Mouse (Mus musculus): Measurements from ENCODE around the gene Spag9. TPM values are rescaled to one million over a fixed set of nuclear protein-coding genes. Genes with fewer than 3 reads are reported as not detected.
"Not testable (repeated sequence)": the region's sequence is repeated elsewhere in the genome, so short reads cannot be mapped to it uniquely, and the experiment has no call there.

The Spag9 gene
- polyA plus RNA-seq, 1 experiment from 2014 or later: 19.6 TPM

DNA sequence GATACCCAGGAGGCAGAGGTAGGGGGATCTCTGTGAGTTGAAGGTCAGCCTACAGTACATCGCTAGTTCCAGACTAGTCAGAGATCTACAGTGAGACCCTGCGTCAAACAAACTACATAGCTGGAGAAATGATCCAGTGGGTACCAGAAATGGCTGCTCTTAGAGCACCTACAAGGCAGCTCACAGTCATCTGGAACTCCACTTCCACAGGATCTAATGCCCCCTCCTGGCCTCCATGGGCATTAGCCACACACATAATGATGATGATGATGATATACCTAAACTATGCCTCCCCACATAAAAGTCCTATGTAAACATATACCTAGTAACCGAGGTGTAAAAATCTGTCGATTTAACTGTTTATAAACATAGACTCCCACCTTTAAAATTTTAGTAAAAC is 77.4 kb downstream of the Spag9 start:
- Histone ChIP-seq H3K9me3 (replicated peaks) (no peaks in the 10 kb centered on the region), H3K27ac (no peak overlapping the region), H3K4me1 (no peaks in the 10 kb centered on the region), H3K9ac (no peak overlapping the region), H3K27me3 (replicated peaks) (no peaks in the 10 kb centered on the region), H3K4me3 (no peak overlapping the region), H3K4me2 (no peak overlapping the region), H3K36me3 (peaks cover 33% of the 10 kb centered on the region)
- no peak for ATAC-seq
- WGBS (ENCODE audit: insufficient replicate concordance): 83% methylated on average over 4 of the region's 4 CpGs

DNA sequence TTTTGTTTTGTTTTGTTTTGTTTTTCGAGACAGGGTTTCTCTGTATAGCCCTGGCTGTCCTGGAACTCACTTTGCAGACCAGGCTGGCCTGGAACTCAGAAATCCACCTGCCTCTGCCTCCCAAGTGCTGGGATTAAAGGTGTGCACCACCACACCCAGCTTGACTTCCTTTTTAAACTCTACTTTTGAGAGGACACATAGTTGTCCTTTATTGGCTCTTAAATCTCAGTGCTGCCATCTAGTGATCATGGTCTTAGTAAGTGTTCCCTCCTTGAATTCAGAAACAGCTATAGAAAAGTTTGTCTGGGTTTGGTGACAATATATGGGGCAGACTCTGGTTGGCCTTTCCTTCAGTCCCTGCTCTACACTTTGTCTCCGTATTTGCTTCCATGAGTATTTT is 91.1 kb downstream of the Spag9 start:
- not testable (repeated sequence) for H3K27me3 ChIP-seq (replicated peaks); H3K9ac ChIP-seq; H3K4me1 ChIP-seq; H3K4me3 ChIP-seq; H3K27ac ChIP-seq; H3K9me3 ChIP-seq (replicated peaks); ATAC-seq; H3K4me2 ChIP-seq
- H3K36me3 ChIP-seq: peaks cover 64% of the 10 kb centered on the region
- 58% methylated on average over 2 of the region's 2 CpGs for WGBS (ENCODE audit: insufficient replicate concordance)

DNA sequence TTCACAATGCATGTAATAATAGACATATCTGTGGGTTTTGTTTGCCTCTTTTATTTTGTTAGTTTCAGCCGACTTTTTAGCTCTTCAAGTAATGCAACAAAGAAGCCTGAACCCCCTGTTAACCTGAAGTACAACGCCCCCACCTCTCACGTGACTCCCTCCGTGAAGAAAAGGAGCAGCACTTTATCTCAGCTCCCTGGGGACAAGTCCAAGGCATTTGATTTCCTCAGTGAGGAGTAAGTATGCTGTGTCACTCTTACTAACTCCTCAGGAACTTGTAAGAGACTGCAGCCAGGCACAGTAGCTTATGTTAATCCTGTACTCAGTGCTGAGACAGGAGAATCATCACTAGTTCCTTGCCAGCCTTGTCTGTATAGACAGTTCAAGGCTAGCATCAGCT is 94.6 kb downstream of the Spag9 start:
- H3K9me3 ChIP-seq (replicated peaks): no peaks in the 10 kb centered on the region
- no peak overlapping the region for H3K9ac ChIP-seq
- H3K27me3 ChIP-seq (replicated peaks): no peaks in the 10 kb centered on the region
- ATAC-seq: no peak
- H3K4me1 ChIP-seq: no peaks in the 10 kb centered on the region
- 69% methylated on average over 4 of the region's 4 CpGs for WGBS (ENCODE audit: insufficient replicate concordance)
- no peak overlapping the region for H3K27ac ChIP-seq
- H3K4me2 ChIP-seq: no peak overlapping the region
- H3K4me3 ChIP-seq: no peak overlapping the region
- H3K36me3 ChIP-seq: peaks cover 71% of the 10 kb centered on the region

DNA sequence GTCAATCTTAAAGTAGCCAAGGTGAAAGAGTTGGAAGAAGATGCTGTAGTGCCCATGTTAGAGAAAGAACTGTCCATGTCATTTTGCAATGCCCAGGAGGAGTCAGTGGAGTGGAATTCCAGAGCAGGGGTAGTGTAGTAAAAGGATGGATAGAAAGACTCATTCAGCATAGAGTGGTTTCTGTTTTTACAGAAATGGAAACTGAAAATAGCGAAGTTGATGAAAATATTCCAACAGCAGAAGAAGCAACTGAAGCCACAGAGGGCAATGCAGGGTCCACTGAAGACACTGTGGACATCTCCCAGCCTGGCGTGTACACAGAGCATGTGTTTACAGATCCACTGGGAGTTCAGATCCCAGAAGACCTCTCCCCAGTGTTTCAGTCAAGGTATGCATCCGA is 101.6 kb downstream of the Spag9 start:
- 74% methylated on average over 3 of the region's 3 CpGs for WGBS (ENCODE audit: insufficient replicate concordance)
- peaks cover 64% of the 10 kb centered on the region for H3K36me3 ChIP-seq

DNA sequence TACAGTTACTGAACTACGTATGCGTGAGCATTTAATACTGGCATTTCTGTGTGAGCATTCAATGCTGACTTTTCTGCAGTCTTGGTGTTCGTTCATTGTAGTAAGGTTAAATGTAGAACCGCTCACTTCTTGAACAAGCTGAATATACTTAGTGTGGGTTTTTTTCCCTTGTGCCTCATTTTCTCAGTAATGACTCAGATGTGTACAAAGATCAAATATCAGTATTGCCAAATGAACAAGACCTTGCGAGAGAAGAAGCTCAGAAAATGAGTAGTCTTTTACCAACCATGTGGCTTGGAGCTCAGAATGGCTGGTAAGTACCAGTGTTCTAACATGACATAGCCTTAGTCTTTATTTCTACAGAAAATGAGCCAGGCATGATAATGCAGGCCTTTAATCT is 102.9 kb downstream of the Spag9 start:
- Histone ChIP-seq H3K4me1 (no peaks in the 10 kb centered on the region), H3K36me3 (peaks cover 58% of the 10 kb centered on the region), H3K4me2 (no peak overlapping the region), H3K4me3 (no peak overlapping the region), H3K9me3 (replicated peaks) (no peaks in the 10 kb centered on the region), H3K27ac (no peak overlapping the region), H3K27me3 (replicated peaks) (no peaks in the 10 kb centered on the region), H3K9ac (no peak overlapping the region)
- 91% methylated on average over 5 of the region's 5 CpGs for WGBS (ENCODE audit: insufficient replicate concordance)
- ATAC-seq: no peak

More for the DNA sequence above, 101.6 kb downstream of the Spag9 start:
- no peak overlapping the region for H3K4me3 ChIP-seq
- ATAC-seq: no peak
- H3K4me1 ChIP-seq: no peaks in the 10 kb centered on the region
- no peak overlapping the region for H3K4me2 ChIP-seq
- no peaks in the 10 kb centered on the region for H3K27me3 ChIP-seq (replicated peaks)
- H3K9ac ChIP-seq: no peak overlapping the region
- no peak overlapping the region for H3K27ac ChIP-seq
- no peaks in the 10 kb centered on the region for H3K9me3 ChIP-seq (replicated peaks)

DNA sequence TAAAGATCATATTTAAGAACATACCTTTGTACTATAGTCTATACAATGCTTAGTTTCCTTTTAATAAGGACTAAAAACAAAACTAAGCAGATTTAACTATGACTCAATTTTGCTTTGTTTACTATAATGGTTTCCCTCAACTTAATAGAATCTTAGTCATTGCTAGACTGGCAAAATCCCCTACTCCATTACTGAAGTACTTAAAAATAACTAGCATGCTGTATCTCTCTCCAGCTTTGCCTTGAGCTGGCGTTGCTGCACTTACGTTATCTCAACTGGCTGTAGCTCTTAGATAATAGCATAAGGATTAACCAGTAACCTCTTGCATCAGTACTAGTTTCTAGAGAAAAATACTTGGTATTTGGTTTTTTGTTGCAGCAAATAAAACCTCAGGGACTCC is 117.9 kb downstream of the Spag9 start:
- Histone ChIP-seq H3K27ac (peak overlapping the region; percentile 66; the same call in 1 of the 2 replicates), H3K4me3 (no peak overlapping the region), H3K4me1 (peaks cover 23% of the 10 kb centered on the region), H3K9me3 (replicated peaks) (0 out of 2 replicates have a peak, but pooled peaks cover 2% of the 10 kb centered on the region), H3K27me3 (replicated peaks) (no peaks in the 10 kb centered on the region), H3K9ac (no peak overlapping the region), H3K36me3 (peaks cover 59% of the 10 kb centered on the region), H3K4me2 (peak overlapping the region; percentile 34)
- 29% methylated on average over 2 of the region's 2 CpGs for WGBS (ENCODE audit: insufficient replicate concordance)
- ATAC-seq: peak; percentile 85

DNA sequence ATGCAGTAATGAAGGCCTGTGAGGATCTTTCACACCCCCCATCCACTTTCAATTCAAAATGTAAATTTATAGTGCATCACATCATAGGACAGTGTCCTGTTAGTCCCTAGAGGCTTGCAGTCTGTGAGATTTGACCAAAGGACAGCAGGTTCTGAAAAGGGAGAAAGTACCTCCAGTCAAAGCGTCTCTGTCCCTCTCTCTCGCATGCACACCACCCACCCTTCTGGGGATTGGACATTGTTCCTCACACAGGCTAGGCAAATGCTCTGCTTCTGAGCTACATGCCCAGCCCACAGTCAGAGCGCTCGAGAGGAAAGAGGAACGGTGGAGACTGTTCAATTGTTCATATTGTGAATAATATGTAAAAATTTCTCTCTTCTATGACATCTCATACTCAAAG is 119.5 kb downstream of the Spag9 start:
- 86% methylated on average over 5 of the region's 5 CpGs for WGBS (ENCODE audit: insufficient replicate concordance)
- Histone ChIP-seq H3K27me3 (replicated peaks) (no peaks in the 10 kb centered on the region), H3K9ac (no peak overlapping the region), H3K4me2 (no peak overlapping the region), H3K27ac (no peak overlapping the region), H3K4me1 (peaks cover 23% of the 10 kb centered on the region), H3K4me3 (no peak overlapping the region), H3K36me3 (peaks cover 49% of the 10 kb centered on the region), H3K9me3 (replicated peaks) (0 out of 2 replicates have a peak, but pooled peaks cover 2% of the 10 kb centered on the region)
- ATAC-seq: no peak

DNA sequence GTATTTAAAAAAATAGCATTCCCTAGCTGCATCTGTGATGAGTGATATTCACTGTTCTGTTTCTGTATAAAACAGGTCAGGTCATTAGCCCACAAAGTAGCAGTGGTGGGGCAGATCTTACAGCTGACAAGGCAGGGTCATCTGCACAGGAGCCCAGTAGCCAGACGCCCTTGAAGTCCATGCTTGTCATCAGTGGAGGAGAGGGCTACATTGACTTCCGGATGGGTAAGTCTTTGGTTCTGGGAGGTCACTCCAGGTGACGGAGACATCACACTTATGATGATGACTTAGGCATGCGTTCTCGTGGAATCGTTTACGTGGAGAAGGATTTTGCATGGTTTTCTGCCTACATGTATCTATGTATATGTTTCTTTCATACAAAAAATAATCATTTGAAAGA is 120.8 kb downstream of the Spag9 start:
- 91% methylated on average over 7 of the region's 7 CpGs for WGBS (ENCODE audit: insufficient replicate concordance)
- no peak overlapping the region for H3K27ac ChIP-seq
- H3K4me3 ChIP-seq: no peak overlapping the region
- H3K4me1 ChIP-seq: peaks cover 23% of the 10 kb centered on the region
- no peak overlapping the region for H3K9ac ChIP-seq
- 0 out of 2 replicates have a peak, but pooled peaks cover 2% of the 10 kb centered on the region for H3K9me3 ChIP-seq (replicated peaks)
- no peak for ATAC-seq
- H3K36me3 ChIP-seq: peaks cover 44% of the 10 kb centered on the region
- no peak overlapping the region for H3K4me2 ChIP-seq
- no peaks in the 10 kb centered on the region for H3K27me3 ChIP-seq (replicated peaks)

DNA sequence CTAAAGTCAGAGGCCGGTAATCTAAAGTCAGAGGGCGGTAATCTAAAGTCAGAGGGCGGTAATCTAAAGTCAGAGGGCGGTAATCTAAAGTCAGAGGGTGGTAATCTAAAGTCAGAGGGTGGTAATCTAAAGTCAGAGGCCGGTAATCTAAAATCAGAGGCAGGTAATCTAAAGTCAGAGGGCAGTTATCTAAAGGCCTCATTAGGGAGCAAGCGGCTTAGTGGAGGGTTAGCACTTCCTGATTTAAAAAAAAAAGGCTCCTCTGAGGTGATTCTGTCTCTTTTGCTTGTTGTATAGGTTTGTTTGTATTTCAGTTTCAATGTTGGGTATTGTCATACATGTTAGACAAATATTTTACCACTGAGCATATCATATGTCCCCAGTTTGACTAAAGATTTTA is 121.9 kb downstream of the Spag9 start:
- 64% methylated on average over 6 of the region's 6 CpGs for WGBS (ENCODE audit: insufficient replicate concordance)
- Histone ChIP-seq H3K9ac (no peak overlapping the region), H3K4me1 (peaks cover 21% of the 10 kb centered on the region), H3K9me3 (replicated peaks) (0 out of 2 replicates have a peak, but pooled peaks cover 2% of the 10 kb centered on the region), H3K36me3 (peaks cover 46% of the 10 kb centered on the region), H3K27me3 (replicated peaks) (no peaks in the 10 kb centered on the region), H3K4me2 (no peak overlapping the region), H3K4me3 (no peak overlapping the region), H3K27ac (no peak overlapping the region)
- no peak for ATAC-seq

DNA sequence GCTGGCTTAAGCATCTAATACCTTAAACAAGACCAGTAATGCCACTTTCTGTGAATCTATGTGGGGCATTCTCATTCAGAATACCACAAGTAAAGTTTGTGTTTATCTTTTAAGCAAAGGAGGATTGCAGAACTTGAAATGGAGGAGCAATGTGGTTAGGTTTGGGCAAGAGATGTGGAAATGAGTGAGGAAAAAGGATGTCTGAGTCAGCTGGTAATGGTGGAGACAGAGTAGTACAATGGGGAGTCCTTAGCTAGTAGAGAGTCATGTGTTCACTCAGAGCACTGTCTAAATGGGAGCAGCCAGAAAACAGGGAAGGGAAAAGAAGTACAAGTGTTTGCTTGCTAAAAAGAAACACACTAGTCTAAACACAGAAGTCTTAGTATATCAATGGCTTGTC is 122.7 kb downstream of the Spag9 start:
- H3K36me3 ChIP-seq: peaks cover 41% of the 10 kb centered on the region
- H3K27ac ChIP-seq: no peak overlapping the region
- H3K9ac ChIP-seq: no peak overlapping the region
- ATAC-seq: no peak
- H3K4me1 ChIP-seq: peaks cover 13% of the 10 kb centered on the region
- H3K4me3 ChIP-seq: no peak overlapping the region
- H3K27me3 ChIP-seq (replicated peaks): no peaks in the 10 kb centered on the region
- no peak overlapping the region for H3K4me2 ChIP-seq
- H3K9me3 ChIP-seq (replicated peaks): 0 out of 2 replicates have a peak, but pooled peaks cover 2% of the 10 kb centered on the region

DNA sequence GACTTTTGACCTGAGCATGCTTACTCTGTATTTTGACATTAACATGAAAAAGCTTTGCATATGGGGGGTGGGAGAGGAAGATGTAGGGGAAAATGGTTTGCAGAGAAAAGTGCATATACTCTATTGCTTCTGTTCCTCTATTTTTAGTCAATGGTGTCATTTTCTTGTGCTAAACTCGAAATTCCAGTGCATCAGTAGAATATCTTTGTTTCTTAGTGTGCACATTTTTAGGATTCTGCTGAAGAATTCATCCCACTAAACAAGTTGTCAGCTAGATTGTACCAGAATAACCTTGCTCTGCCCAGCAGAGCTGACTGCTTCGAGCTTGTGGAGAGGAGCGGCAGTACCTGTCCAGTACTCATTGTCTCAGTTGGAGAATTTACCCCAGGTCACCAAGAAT is 124.8 kb downstream of the Spag9 start:
- no peak for ATAC-seq
- H3K9me3 ChIP-seq (replicated peaks): 0 out of 2 replicates have a peak, but pooled peaks cover 2% of the 10 kb centered on the region
- no peak overlapping the region for H3K27ac ChIP-seq
- no peaks in the 10 kb centered on the region for H3K4me1 ChIP-seq
- no peak overlapping the region for H3K4me3 ChIP-seq
- peaks cover 28% of the 10 kb centered on the region for H3K36me3 ChIP-seq
- 80% methylated on average over 3 of the region's 3 CpGs for WGBS (ENCODE audit: insufficient replicate concordance)
- no peak overlapping the region for H3K9ac ChIP-seq
- H3K4me2 ChIP-seq: no peak overlapping the region
- no peaks in the 10 kb centered on the region for H3K27me3 ChIP-seq (replicated peaks)

DNA sequence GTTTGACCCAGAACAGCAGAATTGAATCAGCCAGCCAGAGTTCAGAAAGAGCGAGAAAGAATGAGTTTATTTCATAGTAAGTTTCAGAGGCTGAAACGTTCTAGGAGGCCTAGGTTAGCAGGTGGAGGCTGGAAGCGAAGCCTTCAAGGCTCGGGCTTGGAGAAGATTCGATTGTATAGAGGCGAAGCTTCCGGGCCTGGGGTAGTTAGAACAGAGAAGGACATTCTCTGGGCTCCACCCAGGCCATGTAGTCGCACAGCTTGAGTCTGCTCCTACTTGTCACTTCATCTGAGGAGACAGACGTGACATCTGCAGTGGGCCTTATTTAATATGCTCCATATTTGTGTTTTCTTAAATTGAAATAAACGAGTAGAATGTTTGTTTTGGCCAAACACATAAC is 125.6 kb downstream of the Spag9 start:
- Histone ChIP-seq H3K4me1 (no peaks in the 10 kb centered on the region), H3K4me3 (no peak overlapping the region), H3K27ac (no peak overlapping the region), H3K36me3 (peaks cover 23% of the 10 kb centered on the region), H3K27me3 (replicated peaks) (no peaks in the 10 kb centered on the region), H3K9me3 (replicated peaks) (0 out of 2 replicates have a peak, but pooled peaks cover 2% of the 10 kb centered on the region), H3K4me2 (no peak overlapping the region), H3K9ac (no peak overlapping the region)
- 85% methylated on average over 10 of the region's 10 CpGs for WGBS (ENCODE audit: insufficient replicate concordance)
- ATAC-seq: no peak

DNA sequence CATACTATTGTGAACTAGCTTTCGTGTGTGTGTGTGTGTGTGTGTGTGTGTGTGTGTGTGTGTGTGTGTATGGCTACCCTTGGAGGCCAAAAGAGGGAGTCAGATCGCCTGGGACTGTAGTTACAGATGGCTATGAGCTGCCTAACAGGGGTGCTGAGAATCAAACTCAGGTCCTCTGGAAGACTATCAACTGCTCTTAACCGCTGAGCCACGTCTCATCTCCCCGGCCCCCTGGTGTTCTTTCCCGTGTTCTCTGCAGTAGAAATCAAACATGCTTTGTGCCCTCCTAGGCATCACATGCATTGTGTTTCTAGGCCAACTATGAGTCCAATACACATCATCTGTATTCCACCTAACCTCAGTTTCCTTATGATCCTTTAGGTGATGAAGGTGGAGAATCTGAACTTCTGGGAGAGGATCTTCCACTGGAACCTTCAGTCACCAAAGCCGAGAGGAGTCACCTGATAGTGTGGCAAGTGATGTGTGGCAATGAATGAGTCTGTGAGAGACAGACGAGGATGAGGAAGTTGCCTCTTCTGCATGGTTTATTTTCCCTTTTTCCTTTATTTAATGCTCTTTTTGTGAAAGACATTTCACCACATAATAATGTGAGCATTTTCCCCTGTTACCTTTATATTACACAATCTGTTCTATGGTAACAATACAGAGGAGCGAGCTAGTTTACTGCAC is 126.6 kb downstream of the Spag9 start:
- WGBS (ENCODE audit: insufficient replicate concordance): 84% methylated on average over 9 of the region's 9 CpGs
- H3K27ac ChIP-seq: no peak overlapping the region
- H3K9ac ChIP-seq: no peak overlapping the region
- ATAC-seq: no peak
- H3K36me3 ChIP-seq: peaks cover 14% of the 10 kb centered on the region
- H3K27me3 ChIP-seq (replicated peaks): no peaks in the 10 kb centered on the region
- H3K4me3 ChIP-seq: no peak overlapping the region
- H3K4me2 ChIP-seq: no peak overlapping the region
- no peaks in the 10 kb centered on the region for H3K9me3 ChIP-seq (replicated peaks)
- no peaks in the 10 kb centered on the region for H3K4me1 ChIP-seq
